Mouse (Mus musculus): ENCODE data around the gene Arhgef16. TPM values are rescaled to one million over a fixed set of nuclear protein-coding genes. Genes with fewer than 3 reads are reported as not detected.
A peak's percentile ranks its signal among the peaks of the same experiment; 100 is the strongest.

Arhgef16 gene
- total RNA-seq (2015; ENCODE audit: low replicate concordance) (not detected in 2 replicates), total RNA-seq (2017; ENCODE audit: low replicate concordance) (not detected in 2 replicates)

DNA sequence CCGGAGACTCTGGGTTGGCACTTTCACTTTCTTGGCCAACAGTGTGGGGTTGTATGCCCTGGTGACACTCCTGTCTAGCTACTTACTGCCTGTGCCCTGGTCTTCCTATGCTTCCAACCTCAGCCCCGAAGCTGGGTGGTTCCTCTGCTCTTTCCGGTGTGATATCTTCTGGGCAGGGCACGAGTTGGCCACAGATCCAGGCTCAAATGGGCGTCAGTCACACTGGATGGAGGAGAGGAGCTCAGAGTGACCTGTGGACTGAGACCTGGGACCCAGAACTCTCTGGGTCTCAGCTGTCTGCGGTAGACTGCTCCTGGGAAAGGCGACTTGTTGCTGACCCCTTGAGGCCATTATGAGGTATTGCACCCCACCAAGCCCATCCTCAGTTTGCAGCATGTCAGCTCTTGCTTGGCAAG, at the start of gene Arhgef16:
Gene Arhgef16 (minus strand): TSS at position 211 of the 416 bp plus-strand sequence.
- ATAC-seq (replicated peaks; ENCODE audit: low FRiP score, poor library complexity, severe bottlenecking) = peak; percentile 66; the same call in 1 of the 2 replicates

- no peak for ATAC-seq (replicated peaks; ENCODE audit: low FRiP score, poor library complexity, severe bottlenecking)
Observed at GRCm38 (mm10) chr4:154348197-154348786, 46.8 kb upstream of the Arhgef16 start.

- ATAC-seq (replicated peaks; ENCODE audit: low FRiP score, poor library complexity, severe bottlenecking) = no peak
Observed at GRCm38 (mm10) chr4:154346731-154347522, 45.5 kb upstream of the Arhgef16 start.

DNA sequence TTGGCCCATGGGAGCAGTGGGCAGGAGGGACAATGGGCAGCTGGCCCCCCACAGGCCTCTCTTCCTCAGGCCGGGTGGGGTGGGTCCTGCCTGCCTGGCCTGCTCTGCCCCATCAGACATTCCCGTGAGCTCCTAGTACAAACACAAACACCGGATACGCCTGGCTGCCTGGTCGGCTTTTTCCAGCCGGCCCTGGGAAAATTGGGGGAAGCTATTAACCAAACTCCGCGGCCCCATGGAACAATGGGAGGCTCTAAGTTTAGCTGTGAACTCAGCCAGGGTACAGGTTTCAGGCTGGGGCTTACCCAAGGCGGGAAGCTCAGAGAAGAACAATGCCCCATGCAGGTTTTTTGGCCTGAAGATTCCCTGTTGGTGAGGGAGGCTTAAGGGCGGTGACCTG, 35.2 kb upstream of the Arhgef16 start:
- ATAC-seq (replicated peaks; ENCODE audit: low FRiP score, poor library complexity, severe bottlenecking) = no peak

- no peak for ATAC-seq (replicated peaks; ENCODE audit: low FRiP score, poor library complexity, severe bottlenecking)
Observed at GRCm38 (mm10) chr4:154335761-154336160, 34.3 kb upstream of the Arhgef16 start, which contains the start of gene B230104I21Rik. Gene B230104I21Rik, plus strand, starts transcription at chr4:154336127.

GRCm38 (mm10) chr4:154334699-154335402, 33.4 kb upstream of the Arhgef16 start:
- ATAC-seq (replicated peaks; ENCODE audit: low FRiP score, poor library complexity, severe bottlenecking) = no peak

DNA sequence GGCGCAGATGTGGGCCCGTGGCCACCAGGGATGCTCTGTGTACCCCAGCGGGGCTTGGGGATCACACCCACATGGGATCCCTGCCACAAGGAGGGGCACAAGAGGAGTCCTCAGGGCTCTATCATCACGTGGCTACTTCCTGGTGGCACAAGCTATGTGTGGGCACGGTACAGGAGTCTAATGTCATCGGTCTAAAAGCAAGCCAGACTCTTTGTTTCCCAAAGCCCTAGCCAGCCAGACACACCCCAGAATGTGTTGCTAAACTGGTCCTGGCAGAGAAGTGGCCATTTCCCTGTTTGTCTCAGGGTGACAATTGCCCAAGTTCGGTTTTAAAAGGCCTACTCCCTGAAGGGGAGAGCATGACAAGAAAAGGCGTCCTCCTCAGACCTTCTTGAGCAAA, 31.8 kb upstream of the Arhgef16 start:
- ATAC-seq (replicated peaks; ENCODE audit: low FRiP score, poor library complexity, severe bottlenecking) = no peak

DNA sequence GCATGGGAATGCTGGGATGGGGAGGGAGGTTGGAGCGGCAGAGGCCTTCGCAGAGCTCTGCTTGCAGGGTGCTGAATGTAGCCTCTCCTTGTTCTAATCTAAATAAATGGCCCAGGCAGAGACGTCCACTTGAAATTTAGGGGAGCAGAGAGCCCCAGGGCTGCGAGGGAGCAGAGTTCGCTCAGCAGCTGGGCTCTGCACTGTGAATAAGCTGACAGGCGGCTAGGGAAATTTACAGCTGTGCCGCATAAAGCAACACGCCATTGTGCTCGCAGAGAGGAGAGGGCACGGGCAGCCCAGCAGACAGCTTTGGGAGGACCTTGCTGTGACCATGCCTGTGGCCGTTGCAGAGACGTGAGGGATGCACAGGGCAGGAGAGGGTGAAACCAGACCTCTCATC, 29.8 kb upstream of the Arhgef16 start:
- no peak for ATAC-seq (replicated peaks; ENCODE audit: low FRiP score, poor library complexity, severe bottlenecking)

DNA sequence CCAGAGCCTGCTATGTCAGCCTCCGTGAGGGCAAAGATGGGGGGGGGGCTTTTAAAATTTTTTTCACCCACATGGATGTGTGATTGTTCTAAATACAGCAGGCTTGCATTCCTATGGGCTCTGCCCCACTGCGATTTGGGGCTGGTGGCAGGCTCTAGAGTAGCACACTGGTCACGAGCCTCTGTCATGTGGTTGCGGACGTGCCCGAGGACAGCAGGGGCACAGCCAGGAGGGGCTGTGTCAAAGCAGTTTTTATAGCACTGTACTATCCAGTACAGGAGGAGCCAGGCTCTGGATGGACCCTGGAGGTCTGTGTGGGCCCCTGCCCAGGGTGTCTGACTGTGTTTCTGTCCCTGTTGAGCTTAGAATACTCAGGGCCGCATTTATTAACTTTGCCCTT, 28.5 kb upstream of the Arhgef16 start:
- no peak for ATAC-seq (replicated peaks; ENCODE audit: low FRiP score, poor library complexity, severe bottlenecking)

DNA sequence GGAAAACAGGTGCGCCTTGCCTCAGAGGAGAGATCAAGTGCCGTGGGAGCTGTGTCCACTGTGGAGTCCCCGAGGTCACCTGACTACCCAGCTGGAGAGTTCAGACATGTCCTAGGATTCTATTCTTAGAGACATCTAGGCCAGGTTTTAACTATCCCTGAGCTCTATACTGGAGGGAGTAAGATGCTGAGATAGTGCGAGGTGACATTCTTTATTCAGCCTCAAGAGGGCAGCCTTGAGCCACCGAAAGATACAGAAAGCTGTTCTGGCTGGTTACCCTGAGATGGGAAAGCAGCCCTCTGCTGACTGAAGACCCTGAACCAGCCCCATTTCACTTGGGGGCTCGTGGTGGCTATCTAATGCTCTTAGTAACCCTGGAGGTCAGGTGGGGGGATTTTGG, 27.4 kb upstream of the Arhgef16 start:
- ATAC-seq (replicated peaks; ENCODE audit: low FRiP score, poor library complexity, severe bottlenecking) = peak; percentile 58

GRCm38 (mm10) chr4:154328431-154328830, 27.0 kb upstream of the Arhgef16 start:
- no peak for ATAC-seq (replicated peaks; ENCODE audit: low FRiP score, poor library complexity, severe bottlenecking)

GRCm38 (mm10) chr4:154325410-154325809, 23.9 kb upstream of the Arhgef16 start:
- no peak for ATAC-seq (replicated peaks; ENCODE audit: low FRiP score, poor library complexity, severe bottlenecking)

- ATAC-seq (replicated peaks; ENCODE audit: low FRiP score, poor library complexity, severe bottlenecking) = no peak
Observed at GRCm38 (mm10) chr4:154313622-154313967, 12.1 kb upstream of the Arhgef16 start.

- ATAC-seq (replicated peaks; ENCODE audit: low FRiP score, poor library complexity, severe bottlenecking) = no peak
Observed at GRCm38 (mm10) chr4:154312935-154313621, 11.6 kb upstream of the Arhgef16 start.

DNA sequence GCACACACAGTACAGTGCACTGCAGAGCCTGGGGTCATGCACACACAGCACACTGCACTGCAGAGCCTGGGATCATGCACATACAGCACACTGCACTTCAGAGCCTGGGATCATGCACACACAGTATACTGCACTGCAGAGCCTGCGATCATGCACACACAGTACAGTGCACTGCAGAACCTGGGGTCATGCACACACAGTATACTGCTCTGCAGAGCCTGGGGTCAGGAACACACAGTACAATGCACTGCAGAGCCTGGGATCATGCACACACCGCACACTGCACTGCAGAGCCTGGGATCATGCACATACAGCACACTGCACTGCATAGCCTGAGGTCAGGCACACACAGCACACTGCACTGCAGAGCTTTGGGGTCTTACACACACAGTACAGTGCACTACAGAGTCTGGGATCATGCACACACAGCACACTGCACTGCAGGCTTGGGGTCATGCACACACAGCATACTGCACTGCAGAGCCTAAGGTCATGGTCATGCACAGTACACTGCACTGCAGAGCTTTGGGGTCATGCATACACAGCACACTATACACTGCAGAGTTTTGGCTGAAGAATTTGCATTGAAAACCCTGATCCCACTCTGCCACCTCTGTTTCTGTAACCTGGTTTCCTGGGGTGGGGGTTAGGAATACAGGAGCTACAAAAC, 10.8 kb upstream of the Arhgef16 start:
- ATAC-seq (replicated peaks; ENCODE audit: low FRiP score, poor library complexity, severe bottlenecking) = no peak

- no peak for ATAC-seq (replicated peaks; ENCODE audit: low FRiP score, poor library complexity, severe bottlenecking)
Observed at GRCm38 (mm10) chr4:154310576-154311262, 9.2 kb upstream of the Arhgef16 start.

GRCm38 (mm10) chr4:154309131-154309530, 7.7 kb upstream of the Arhgef16 start:
- no peak for ATAC-seq (replicated peaks; ENCODE audit: low FRiP score, poor library complexity, severe bottlenecking)

DNA sequence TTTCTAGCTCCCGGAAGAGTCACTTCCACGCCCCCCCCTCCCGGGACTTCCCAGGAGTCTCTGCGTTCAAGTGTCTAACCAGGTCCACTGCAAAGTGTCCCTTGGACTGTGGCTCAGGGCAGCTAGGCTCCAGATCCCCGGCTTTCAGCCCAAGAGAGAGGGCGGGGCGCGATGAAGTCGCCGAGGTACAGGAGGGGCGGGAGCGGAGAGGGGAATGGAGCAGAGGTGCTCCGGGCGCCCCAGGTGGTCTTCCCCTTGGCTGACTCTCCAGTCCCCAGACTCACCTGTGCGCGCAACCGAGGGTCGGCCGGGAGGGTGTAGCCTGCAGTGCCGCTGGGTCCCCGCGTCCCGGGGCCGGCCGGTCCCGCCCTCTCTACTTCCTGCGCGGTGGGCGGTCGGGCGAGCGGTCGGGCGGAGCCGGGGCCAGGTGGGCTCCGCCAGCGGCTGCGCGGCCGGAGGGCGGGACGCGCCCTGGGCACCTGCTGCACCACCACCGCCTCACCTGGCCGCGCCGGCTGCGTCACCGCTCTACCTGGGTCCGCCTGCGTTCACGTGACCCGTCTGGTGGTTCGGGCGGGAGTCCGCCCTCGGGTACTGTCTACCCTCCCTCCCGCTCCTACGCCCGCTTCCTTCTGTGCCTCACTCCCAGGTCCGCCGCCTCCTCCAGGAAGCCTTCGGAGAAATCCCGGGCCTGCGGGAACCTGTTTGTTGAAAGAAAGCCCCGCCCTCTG, 1.8 kb downstream of the Arhgef16 start:
- ATAC-seq (replicated peaks; ENCODE audit: low FRiP score, poor library complexity, severe bottlenecking) = no peak

Measured in erythroblast, adult 5-6 weeks (primary cell).